Mouse (Mus musculus): ENCODE data around the gene Trmt13.
A peak's percentile ranks its signal among the peaks of the same experiment; 100 is the strongest.

Trmt13 gene

DNA sequence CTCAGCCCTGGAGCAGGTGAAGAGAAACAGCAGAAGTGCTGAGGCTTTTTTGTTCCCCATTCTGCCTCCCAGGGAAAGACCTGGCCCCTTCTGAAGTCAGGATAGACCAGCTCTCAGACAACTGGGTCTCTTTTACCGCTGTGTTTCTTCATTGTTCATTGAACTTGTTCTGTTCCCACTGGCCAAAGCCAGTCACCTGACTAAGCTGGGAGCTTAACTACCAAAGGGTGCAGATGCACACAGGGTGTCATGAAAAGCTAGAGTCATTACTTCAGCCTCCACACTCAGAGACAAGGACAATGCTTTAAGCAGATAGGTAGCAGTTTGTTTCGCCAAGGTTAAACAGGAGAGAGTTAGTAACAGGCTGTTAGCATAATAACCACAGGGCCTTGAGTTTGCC is 72.3 kb downstream of the Trmt13 start:
- DNase-seq, result no peak

DNA sequence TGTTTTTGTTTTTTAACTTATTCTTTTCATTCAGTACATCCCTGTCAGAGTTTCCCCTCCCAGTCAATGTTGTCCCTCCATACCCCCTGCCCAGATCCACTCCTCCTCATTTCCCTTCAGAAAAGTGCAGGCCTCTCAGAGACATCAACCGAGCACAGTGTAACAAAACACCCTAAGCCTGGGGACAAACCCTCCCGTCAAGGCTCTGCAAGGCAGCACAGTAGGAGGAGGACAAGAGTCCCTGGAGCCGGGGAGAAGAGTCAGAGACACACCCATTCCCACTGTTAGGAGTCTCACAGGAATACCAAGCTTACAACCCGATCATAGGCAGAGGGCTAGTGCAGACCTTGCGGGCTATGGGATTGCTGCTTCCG is 77.2 kb downstream of the Trmt13 start:
- no peak for DNase-seq

DNA sequence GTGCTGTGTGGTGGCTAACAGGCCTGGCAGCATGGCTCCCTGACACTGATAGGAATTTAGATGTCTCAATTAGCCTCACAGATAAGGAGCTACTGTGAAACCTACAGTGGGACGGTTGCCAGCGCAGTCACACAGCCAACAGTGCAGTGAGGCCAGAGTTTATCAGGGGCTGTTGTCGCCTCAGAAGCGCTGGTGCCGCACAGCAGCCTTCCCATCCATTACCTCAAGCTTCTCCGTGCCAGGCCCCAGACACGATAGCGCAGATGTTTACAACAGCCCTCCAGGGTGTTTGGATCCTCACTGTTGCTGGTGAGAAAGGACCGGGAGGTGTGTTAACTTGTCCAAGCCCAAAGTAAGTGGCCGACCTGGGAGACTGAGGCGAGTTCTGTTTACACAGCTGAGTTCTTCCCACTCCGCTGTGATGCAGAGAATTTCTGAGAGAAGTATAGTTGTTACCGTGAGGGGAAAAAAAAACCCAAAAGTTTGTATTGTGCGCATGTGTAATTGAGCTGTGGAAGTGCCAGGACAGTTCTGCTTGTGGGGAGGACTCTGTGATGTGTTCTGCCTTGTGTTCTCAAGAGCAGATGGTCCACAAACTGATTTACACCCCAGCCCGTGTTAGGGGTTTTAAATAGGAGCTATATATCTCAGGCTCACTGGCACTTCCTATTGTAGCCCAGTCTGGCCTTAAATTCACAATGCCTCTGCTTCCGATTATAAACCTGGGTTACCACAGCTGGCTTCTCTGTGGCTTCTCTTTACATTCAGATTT is 77.8 kb downstream of the Trmt13 start:
- peak; percentile 68 for DNase-seq

All from layer of hippocampus, adult 9-11 months (tissue).